Mouse (Mus musculus) myocyte (in vitro differentiated cells): ENCODE measurements around the gene Ldhd. TPM values are rescaled to one million over a fixed set of nuclear protein-coding genes. Genes with fewer than 3 reads are reported as not detected.

Experiments
- H3K27me3 ChIP-seq: one replicate; pipeline ENCODE4 v1.6.1; 2011; ENCODE audit not compliant: control insufficient read depth, insufficient read depth, insufficient read length
- H3K36me3 ChIP-seq: one replicate; pipeline ENCODE4 v1.6.1; 2011; ENCODE audit not compliant: control insufficient read depth, insufficient read depth
- H3K4me2 ChIP-seq: one replicate; pipeline ENCODE4 v1.6.1; 2011; ENCODE audit warnings: low read depth, control low read depth
- H3K4me3 ChIP-seq: one replicate; pipeline ENCODE4 v1.5.1; 2011; ENCODE audit warnings: mild to moderate bottlenecking, control low read depth, moderate library complexity
- H3K79me2 ChIP-seq: one replicate; pipeline ENCODE4 v1.6.1; 2011; ENCODE audit not compliant: control insufficient read depth, insufficient read depth
- H3ac ChIP-seq: one replicate; pipeline ENCODE4 v1.6.1; 2011; ENCODE audit not compliant: control insufficient read depth, insufficient read length
- CEBPB ChIP-seq: IDR thresholded peaks from 2 replicates; pipeline ENCODE4 v1.6.1; 2011; ENCODE audit warnings: mild to moderate bottlenecking, moderate library complexity; ENCODE audit not compliant: poor library complexity, insufficient read depth, severe bottlenecking
- E2F4 ChIP-seq: IDR thresholded peaks from one replicate; pipeline ENCODE4 v1.6.1; 2011; ENCODE audit warnings: mild to moderate bottlenecking, control low read depth, moderate library complexity; ENCODE audit not compliant: insufficient read depth
- MAX ChIP-seq: IDR thresholded peaks from one replicate; pipeline ENCODE4 v1.6.1; 2011; ENCODE audit warnings: low read depth, mild to moderate bottlenecking, control low read depth
- MYOD1 ChIP-seq, 3 experiments: IDR thresholded peaks; one replicate each; pipeline ENCODE4 v1.6.1; 2011; ENCODE audit warnings: control low read depth in 2 of 3, low read depth in 2 of 3, mild to moderate bottlenecking in 2 of 3, moderate library complexity in 1 of 3; ENCODE audit not compliant: insufficient read length in 2 of 3, control insufficient read depth in 1 of 3
- MYOG ChIP-seq, 3 experiments: IDR thresholded peaks; one replicate each; pipeline ENCODE4 v1.6.1; 2011; ENCODE audit warnings: control low read depth in 2 of 3, low read depth in 2 of 3, mild to moderate bottlenecking in 2 of 3; ENCODE audit not compliant: insufficient read length in 2 of 3, control insufficient read depth in 1 of 3, insufficient read depth in 1 of 3
- POLR2A ChIP-seq: IDR thresholded peaks from one replicate; pipeline ENCODE4 v1.6.1; 2011; ENCODE audit warnings: low read depth, mild to moderate bottlenecking, control low read depth, moderate library complexity; ENCODE audit not compliant: insufficient read length
- POLR2AphosphoS2 ChIP-seq: IDR thresholded peaks from one replicate; pipeline ENCODE4 v1.6.1; 2011; ENCODE audit warnings: low read depth, control low read depth; ENCODE audit not compliant: insufficient read length
- REST ChIP-seq: IDR thresholded peaks from one replicate; pipeline ENCODE4 v1.6.1; 2011; ENCODE audit warnings: mild to moderate bottlenecking, control low read depth, moderate library complexity; ENCODE audit not compliant: insufficient read depth, insufficient read length
- SRF ChIP-seq: IDR thresholded peaks from one replicate; pipeline ENCODE4 v1.6.1; 2011; ENCODE audit warnings: low read depth; ENCODE audit not compliant: control insufficient read depth, insufficient read length
- TCF12 ChIP-seq: IDR thresholded peaks from one replicate; pipeline ENCODE4 v1.6.1; 2011; ENCODE audit warnings: mild to moderate bottlenecking, control low read depth; ENCODE audit not compliant: poor library complexity, insufficient read depth, severe bottlenecking
- TCF3 ChIP-seq: IDR thresholded peaks from one replicate; pipeline ENCODE4 v1.6.1; 2011; ENCODE audit warnings: low read depth, control low read depth; ENCODE audit not compliant: insufficient read length
- USF1 ChIP-seq: IDR thresholded peaks from one replicate; pipeline ENCODE4 v1.6.1; 2011; ENCODE audit warnings: low read depth, mild to moderate bottlenecking, control low read depth, moderate library complexity
- polyA plus RNA-seq: library from polyadenylated mRNA; unstranded; fragments of >200 nt; fragmentation: generic; extraction: Trizol; gene quantifications from one replicate; pipeline ENCODE4 v1.2.1, GENCODE M21; 2012; ENCODE audit warnings: missing spikeins

Ldhd gene
- polyA plus RNA-seq, 1 experiment, result 0.16 TPM

DNA sequence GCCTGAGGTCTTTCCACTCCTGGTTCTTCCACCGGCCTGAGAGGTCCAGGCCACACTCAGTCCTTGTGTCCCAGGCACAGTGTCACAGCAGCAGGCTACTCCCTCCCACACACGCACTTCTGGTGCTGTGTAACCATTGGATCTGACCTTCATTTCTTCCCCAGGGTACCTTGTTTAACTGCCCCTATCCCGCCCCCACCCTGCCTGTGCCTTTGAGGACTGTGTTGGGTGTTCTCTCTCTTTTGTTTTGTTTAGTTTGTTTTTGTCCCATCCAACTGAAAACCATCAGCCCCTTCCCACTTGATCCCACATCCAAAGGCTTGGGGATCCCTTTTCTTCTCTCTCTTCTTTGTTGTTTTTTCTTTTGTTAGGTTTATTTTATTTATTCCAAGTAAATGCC lies 8.1 kb downstream of the Ldhd start:
- Histone ChIP-seq H3K27me3 (no peaks in the 10 kb centered on the region), H3K36me3 (no peaks in the 10 kb centered on the region)
- no peak for TF ChIP-seq SRF
- no peak for TF ChIP-seq E2F4
- no peak for TF ChIP-seq TCF12
- TF ChIP-seq REST, result no peak
- TF ChIP-seq MAX, result no peak
- TF ChIP-seq MYOD1 (IDR thresholded peaks at IDR 0.05; ENCODE audit: control insufficient read depth in 1 of 3, insufficient read length in 2 of 3, low read depth in 2 of 3), result no peak
- TF ChIP-seq TCF3, result no peak
- TF ChIP-seq POLR2AphosphoS2, result no peak
- no peak for TF ChIP-seq MYOG (IDR thresholded peaks at IDR 0.05; ENCODE audit: control insufficient read depth in 1 of 3, insufficient read depth in 1 of 3, insufficient read length in 2 of 3, low read depth in 2 of 3)
- no peak for TF ChIP-seq USF1
- TF ChIP-seq POLR2A, result no peak
- no peak for TF ChIP-seq CEBPB

DNA sequence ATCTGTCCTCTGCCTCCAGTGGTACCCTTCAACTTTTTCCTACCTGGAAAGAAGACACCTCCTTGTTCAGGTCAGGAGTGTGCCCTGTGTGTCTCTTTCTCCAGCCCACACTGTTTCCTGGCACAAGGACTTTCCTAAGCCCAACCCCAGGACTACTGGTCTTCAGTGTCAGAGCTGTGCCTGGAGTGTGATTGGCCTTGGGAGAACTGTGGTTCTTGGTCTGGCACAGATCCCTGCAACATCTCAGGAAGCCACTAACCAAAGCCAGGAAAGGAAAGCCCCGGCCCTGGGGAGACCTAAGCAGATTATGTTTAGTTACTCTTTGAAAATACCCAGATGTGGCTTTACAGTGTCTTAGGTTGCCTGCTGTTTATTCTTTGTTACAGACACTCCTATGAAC lies 10.2 kb downstream of the Ldhd start:
- no peak for TF ChIP-seq TCF3
- no peak for TF ChIP-seq POLR2A
- TF ChIP-seq MAX, result no peak
- no peak for TF ChIP-seq SRF
- no peak for TF ChIP-seq TCF12
- TF ChIP-seq POLR2AphosphoS2, result no peak
- no peak for TF ChIP-seq E2F4
- TF ChIP-seq MYOD1 (IDR thresholded peaks at IDR 0.05; ENCODE audit: control insufficient read depth in 1 of 3, insufficient read length in 2 of 3, low read depth in 2 of 3), result no peak
- TF ChIP-seq CEBPB, result no peak
- no peak for TF ChIP-seq USF1
- no peak for TF ChIP-seq REST
- no peak for TF ChIP-seq MYOG (IDR thresholded peaks at IDR 0.05; ENCODE audit: control insufficient read depth in 1 of 3, insufficient read depth in 1 of 3, insufficient read length in 2 of 3, low read depth in 2 of 3)
- Histone ChIP-seq H3K4me3 (no peak overlapping the region), H3K27me3 (no peaks in the 10 kb centered on the region), H3ac (no peak overlapping the region), H3K36me3 (no peaks in the 10 kb centered on the region), H3K79me2 (no peaks in the 10 kb centered on the region), H3K4me2 (no peak overlapping the region)

More for the DNA sequence above, 8.1 kb downstream of the Ldhd start:
- no peak overlapping the region for H3K4me2 ChIP-seq
- H3ac ChIP-seq, result no peak overlapping the region
- H3K79me2 ChIP-seq, result no peaks in the 10 kb centered on the region
- no peak overlapping the region for H3K4me3 ChIP-seq

DNA sequence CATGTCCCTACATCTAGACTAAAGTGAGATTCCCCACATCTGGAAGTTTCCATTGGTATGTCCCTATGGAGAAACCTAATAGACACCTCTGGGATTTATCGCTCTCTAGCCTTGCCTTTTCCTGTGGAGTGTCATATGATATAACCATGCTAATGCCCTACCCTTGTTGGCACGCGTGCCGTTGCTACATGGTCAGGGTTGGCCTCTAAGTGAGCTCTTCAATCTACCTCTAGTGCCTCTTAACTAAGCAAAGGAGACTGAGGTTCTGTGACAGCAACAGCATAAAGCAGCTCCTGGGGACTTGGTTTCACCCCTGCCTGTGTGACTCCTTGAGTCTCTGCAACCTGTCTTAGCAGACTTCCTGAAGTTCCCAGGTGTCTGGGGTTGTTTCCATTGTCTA lies 11.9 kb downstream of the Ldhd start:
- no peak overlapping the region for H3K4me2 ChIP-seq
- TF ChIP-seq USF1 (no peak), POLR2AphosphoS2 (no peak), POLR2A (no peak), MAX (no peak), MYOG (IDR thresholded peaks at IDR 0.05; ENCODE audit: control insufficient read depth in 1 of 3, insufficient read depth in 1 of 3, insufficient read length in 2 of 3, low read depth in 2 of 3) (no peak), TCF3 (no peak), REST (no peak), MYOD1 (IDR thresholded peaks at IDR 0.05; ENCODE audit: control insufficient read depth in 1 of 3, insufficient read length in 2 of 3, low read depth in 2 of 3) (no peak), TCF12 (no peak), CEBPB (no peak), SRF (no peak), E2F4 (no peak)

DNA sequence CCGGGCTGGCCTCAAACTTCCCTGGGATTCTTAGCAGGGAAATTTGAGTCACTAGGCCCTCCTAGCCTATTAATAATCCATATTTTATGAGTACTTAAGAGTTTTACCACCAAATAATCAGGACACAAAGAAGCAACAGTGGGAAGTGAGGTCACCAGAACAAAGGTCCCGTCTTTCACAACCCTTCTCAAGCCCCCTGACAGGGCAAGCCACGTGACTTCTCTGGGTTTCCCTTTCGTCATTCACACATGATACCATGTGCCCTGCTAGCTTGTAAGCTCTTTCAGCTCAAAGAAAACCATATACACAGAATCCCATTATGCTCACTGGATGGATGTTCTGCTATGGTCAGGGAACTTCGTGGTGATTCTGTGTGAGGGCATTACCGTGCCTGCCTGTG lies 12.4 kb downstream of the Ldhd start:
- Histone ChIP-seq H3K79me2 (peaks cover 4% of the 10 kb centered on the region), H3K4me2 (no peak overlapping the region), H3K27me3 (no peaks in the 10 kb centered on the region), H3ac (no peak overlapping the region), H3K36me3 (no peaks in the 10 kb centered on the region), H3K4me3 (no peak overlapping the region)
- TF ChIP-seq TCF12, result no peak
- no peak for TF ChIP-seq MYOD1 (IDR thresholded peaks at IDR 0.05; ENCODE audit: control insufficient read depth in 1 of 3, insufficient read length in 2 of 3, low read depth in 2 of 3)
- no peak for TF ChIP-seq CEBPB
- TF ChIP-seq E2F4, result no peak

More for the DNA sequence above, 11.9 kb downstream of the Ldhd start:
- Histone ChIP-seq H3ac (no peak overlapping the region), H3K4me3 (no peak overlapping the region), H3K79me2 (peaks cover 4% of the 10 kb centered on the region), H3K36me3 (no peaks in the 10 kb centered on the region), H3K27me3 (no peaks in the 10 kb centered on the region)

- no peak overlapping the region for H3K4me3 ChIP-seq
- peaks cover 4% of the 10 kb centered on the region for H3K36me3 ChIP-seq
- peaks cover 14% of the 10 kb centered on the region for H3K79me2 ChIP-seq
- H3K4me2 ChIP-seq, result no peak overlapping the region
- no peak overlapping the region for H3ac ChIP-seq
- TF ChIP-seq USF1, result no peak
- TF ChIP-seq CEBPB, result no peak
- no peak for TF ChIP-seq E2F4
- H3K27me3 ChIP-seq, result no peaks in the 10 kb centered on the region
Measured at GRCm38 (mm10) chr8:111614786-111615701, 15.1 kb downstream of the Ldhd start.
